Mouse (Mus musculus): ENCODE data around the gene Pik3ip1. TPM values are rescaled to one million over a fixed set of nuclear protein-coding genes. Genes with fewer than 3 reads are reported as not detected.

Gene Pik3ip1
- polyA plus RNA-seq, 1 experiment from 2014 or later: 10.8 TPM

DNA sequence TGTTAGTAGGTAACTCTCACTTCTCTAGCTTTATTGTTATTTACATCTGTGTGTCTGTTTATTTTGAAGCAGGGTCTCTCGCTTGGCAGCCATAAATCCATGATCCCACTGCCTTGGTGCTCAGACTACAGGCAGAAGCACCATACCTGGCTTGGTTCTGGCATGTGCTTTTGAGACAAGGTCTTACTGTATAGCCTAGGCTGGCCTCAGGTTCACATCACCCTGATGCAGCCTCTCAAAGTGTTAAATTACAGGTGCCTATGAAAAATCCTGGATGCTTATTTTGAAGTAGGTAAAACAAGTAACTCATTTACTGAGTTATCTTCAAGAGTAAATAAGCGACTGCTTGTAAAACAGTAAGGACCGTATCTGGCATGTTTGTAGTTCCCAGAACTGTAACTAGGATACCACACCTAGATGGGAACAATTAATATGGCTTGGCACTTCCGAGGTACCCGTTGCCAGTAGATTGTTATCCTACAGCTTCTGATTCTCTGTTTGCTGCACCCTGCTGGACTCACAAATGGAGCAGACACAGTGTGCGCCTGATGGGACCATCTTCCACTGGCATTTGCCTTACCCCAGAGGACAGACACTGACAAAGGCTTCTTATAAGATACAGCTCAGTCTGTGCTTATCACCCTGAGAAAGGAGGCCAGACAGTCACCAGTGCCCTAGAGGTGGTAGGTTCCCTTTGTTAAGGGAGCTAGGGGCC lies 57.4 kb downstream of the Pik3ip1 start:
- H3K4me3 ChIP-seq: no peak overlapping the region
- no peak overlapping the region for H3K4me2 ChIP-seq
- H3K4me1 ChIP-seq: peaks cover 3% of the 10 kb centered on the region; the same call in 1 of the 2 replicates
- no peaks in the 10 kb centered on the region for H3K27me3 ChIP-seq
- no peak overlapping the region for H3K27ac ChIP-seq
- H3K9me3 ChIP-seq: no peaks in the 10 kb centered on the region
- no peak overlapping the region for H3K9ac ChIP-seq
- no peak for ATAC-seq (ENCODE audit: borderline replicate concordance, extremely low read depth, low FRiP score, low TSS enrichment)
- WGBS: 71% methylated on average over 6 of the region's 6 CpGs
- peaks cover 14% of the 10 kb centered on the region for H3K36me3 ChIP-seq

DNA sequence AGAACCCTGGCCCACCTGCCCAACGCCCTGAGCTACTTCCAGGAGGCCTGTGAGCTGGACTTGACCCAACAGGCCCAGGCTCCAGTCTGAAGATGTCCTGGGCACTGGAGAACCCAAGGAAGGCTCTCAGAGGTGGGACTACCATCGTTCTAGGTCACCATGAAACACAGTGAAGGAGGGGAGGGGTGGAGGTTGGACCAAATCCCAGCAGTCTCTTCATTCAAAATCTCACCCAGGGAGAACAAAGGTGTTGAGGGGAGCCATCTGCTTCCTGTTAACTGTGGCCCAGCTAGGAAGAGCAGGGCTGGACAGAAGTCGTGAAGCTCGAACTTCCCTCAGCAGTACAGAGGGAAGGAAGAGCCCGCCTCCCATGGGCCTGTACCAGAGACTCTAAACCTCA lies 59.8 kb downstream of the Pik3ip1 start:
- H3K9me3 ChIP-seq: no peaks in the 10 kb centered on the region
- no peak overlapping the region for H3K4me2 ChIP-seq
- 76% methylated on average over 5 of the region's 5 CpGs for WGBS
- H3K27me3 ChIP-seq: no peaks in the 10 kb centered on the region
- peaks cover 6% of the 10 kb centered on the region; the same call in 1 of the 2 replicates for H3K4me1 ChIP-seq
- H3K9ac ChIP-seq: no peak overlapping the region
- no peak overlapping the region for H3K4me3 ChIP-seq
- no peak overlapping the region for H3K27ac ChIP-seq
- peaks cover 3% of the 10 kb centered on the region; the same call in 1 of the 2 replicates for H3K36me3 ChIP-seq
- no peak for ATAC-seq (ENCODE audit: borderline replicate concordance, extremely low read depth, low FRiP score, low TSS enrichment)

DNA sequence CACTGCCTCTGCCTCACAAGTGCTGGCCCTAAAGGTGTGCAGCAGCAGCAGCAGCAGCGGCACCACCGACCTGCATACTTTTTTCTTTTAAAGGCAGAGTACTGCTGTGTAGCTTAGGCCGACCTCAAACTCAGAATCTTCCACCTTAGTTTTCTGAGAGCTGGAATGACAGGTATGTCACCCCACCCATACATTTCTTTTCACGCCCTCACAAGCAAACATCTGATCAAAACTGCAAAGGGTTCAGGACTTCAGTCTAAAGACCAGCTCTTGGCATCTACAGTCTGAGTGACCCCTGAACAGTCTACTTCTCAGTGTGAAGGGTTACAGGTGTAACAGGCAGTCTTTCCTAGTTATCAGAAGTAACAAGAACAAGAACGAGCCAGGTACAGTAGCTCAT lies 60.6 kb downstream of the Pik3ip1 start:
- H3K27me3 ChIP-seq: no peaks in the 10 kb centered on the region
- no peak overlapping the region for H3K4me2 ChIP-seq
- WGBS: 59% methylated on average over 5 of the region's 5 CpGs
- peaks cover 3% of the 10 kb centered on the region; the same call in 1 of the 2 replicates for H3K36me3 ChIP-seq
- no peak overlapping the region for H3K9ac ChIP-seq
- H3K4me1 ChIP-seq: peaks cover 6% of the 10 kb centered on the region; the same call in 1 of the 2 replicates
- H3K4me3 ChIP-seq: no peak overlapping the region
- no peaks in the 10 kb centered on the region for H3K9me3 ChIP-seq
- ATAC-seq (ENCODE audit: borderline replicate concordance, extremely low read depth, low FRiP score, low TSS enrichment): no peak
- peak overlapping the region; percentile 64 for H3K27ac ChIP-seq

DNA sequence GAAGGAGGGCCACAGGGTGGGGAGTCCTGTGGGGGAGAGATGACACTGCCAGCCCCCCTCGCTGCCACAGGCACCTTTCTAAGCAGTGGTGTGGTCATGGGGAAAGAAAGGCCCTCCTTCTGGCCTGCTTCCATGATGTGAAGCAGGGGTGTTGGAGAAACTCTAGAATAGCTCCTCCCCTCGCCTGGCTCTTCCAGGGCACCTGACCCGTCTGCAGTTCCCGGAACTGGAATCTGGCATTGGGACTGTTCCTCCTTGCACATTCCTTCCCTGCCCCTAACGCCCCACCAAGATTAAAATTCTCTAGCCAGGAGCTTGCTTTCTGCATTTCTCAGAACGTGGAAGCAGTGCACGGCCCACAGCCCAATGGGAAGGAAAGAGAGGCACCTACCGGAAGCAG lies 62.3 kb downstream of the Pik3ip1 start:
- H3K27ac ChIP-seq: peak overlapping the region; percentile 20; the same call in 1 of the 2 replicates
- no peaks in the 10 kb centered on the region for H3K9me3 ChIP-seq
- H3K4me3 ChIP-seq: no peak overlapping the region
- ATAC-seq (ENCODE audit: borderline replicate concordance, extremely low read depth, low FRiP score, low TSS enrichment): 0 out of 2 replicates have a peak, but pooled peaks have one; percentile 24
- H3K36me3 ChIP-seq: peaks cover 3% of the 10 kb centered on the region
- 70% methylated on average over 8 of the region's 8 CpGs for WGBS
- no peaks in the 10 kb centered on the region for H3K27me3 ChIP-seq
- peaks cover 6% of the 10 kb centered on the region; the same call in 1 of the 2 replicates for H3K4me1 ChIP-seq
- no peak overlapping the region for H3K9ac ChIP-seq
- H3K4me2 ChIP-seq: no peak overlapping the region

Other genes with a start within 250 kb of the Pik3ip1 start
- 11.3 and 12.8 TPM in 2 replicates for gene Sfi1, start 136.9 kb upstream of the Pik3ip1 start, polyA plus RNA-seq (2015; fragmentation: Nextera tagmentation; extraction: Ambion mirVana)
- 48.2 and 49.3 TPM in 2 replicates for gene Eif4enif1, start 128.0 kb upstream of the Pik3ip1 start, polyA plus RNA-seq (2015; fragmentation: Nextera tagmentation; extraction: Ambion mirVana)
- 251 and 257 TPM in 2 replicates for gene Drg1, start 64.0 kb upstream of the Pik3ip1 start, polyA plus RNA-seq (2015; fragmentation: Nextera tagmentation; extraction: Ambion mirVana)
- gene Patz1, start 41.5 kb upstream of the Pik3ip1 start, polyA plus RNA-seq (2015; fragmentation: Nextera tagmentation; extraction: Ambion mirVana): 48.9 and 52.7 TPM in 2 replicates
- gene Limk2, start 78.8 kb downstream of the Pik3ip1 start, polyA plus RNA-seq (2015; fragmentation: Nextera tagmentation; extraction: Ambion mirVana): 50.1 and 52.0 TPM in 2 replicates
- 29.3 and 32.6 TPM in 2 replicates for gene Rnf185, start 122.0 kb downstream of the Pik3ip1 start, polyA plus RNA-seq (2015; fragmentation: Nextera tagmentation; extraction: Ambion mirVana)
- 0.44 and 0.50 TPM in 2 replicates for gene Pla2g3, start 157.9 kb downstream of the Pik3ip1 start, polyA plus RNA-seq (2015; fragmentation: Nextera tagmentation; extraction: Ambion mirVana)
- 1.5 TPM in 2 replicates for gene Inpp5j, start 174.4 kb downstream of the Pik3ip1 start, polyA plus RNA-seq (2015; fragmentation: Nextera tagmentation; extraction: Ambion mirVana)
- 99.2 and 102 TPM in 2 replicates for gene Selenom, start 184.3 kb downstream of the Pik3ip1 start, polyA plus RNA-seq (2015; fragmentation: Nextera tagmentation; extraction: Ambion mirVana)
- gene Smtn, start 210.2 kb downstream of the Pik3ip1 start, polyA plus RNA-seq (2015; fragmentation: Nextera tagmentation; extraction: Ambion mirVana): 107 and 108 TPM in 2 replicates